Mouse (Mus musculus) liver, embryonic 11.5 days (tissue): ENCODE results near the gene Kif1b. TPM values are rescaled to one million over a fixed set of nuclear protein-coding genes. Genes with fewer than 3 reads are reported as not detected.
"Not testable (repeated sequence)": the region's sequence is repeated elsewhere in the genome, so short reads cannot be mapped to it uniquely, and the experiment has no call there.

ENCODE experiments used
- ATAC-seq: fragments of 200-750 bp; cut with Nextera tagmentation; replicated peaks from 2 replicates; pipeline ENCODE4 v1.8.0; 2017; ENCODE audit warnings: moderate number of reproducible peaks, mild to moderate bottlenecking, moderate TSS enrichment, moderate library complexity; ENCODE audit not compliant: low FRiP score
- DNase-seq: peaks from one replicate; pipeline ENCODE4 v3.0.0-alpha.2; 2017; ENCODE audit warnings: low spot score
- H3K27ac ChIP-seq: fragments of 300-500 bp; sonication (generic); 2 replicates; pipeline ENCODE4 v1.5.1; 2014; ENCODE audit warnings: mild to moderate bottlenecking, low read depth, low read length, control low read depth
- H3K27me3 ChIP-seq: fragments of 300-500 bp; sonication (generic); replicated peaks from 2 replicates; pipeline ENCODE4 v1.6.1; 2014; ENCODE audit warnings: low read length, mixed read lengths; ENCODE audit not compliant: control insufficient read depth, insufficient read depth
- H3K36me3 ChIP-seq: fragments of 300-500 bp; sonication (generic); 2 replicates; pipeline ENCODE4 v1.6.1; 2014; ENCODE audit warnings: mild to moderate bottlenecking, low read length, moderate library complexity, mixed read lengths; ENCODE audit not compliant: control insufficient read depth, insufficient read depth
- H3K4me1 ChIP-seq: fragments of 300-500 bp; sonication (generic); replicated peaks from 2 replicates; pipeline ENCODE4 v1.6.1; 2014; ENCODE audit warnings: low read length, mixed read lengths; ENCODE audit not compliant: control insufficient read depth, insufficient read depth
- H3K4me2 ChIP-seq: fragments of 300-500 bp; sonication (generic); 2 replicates; pipeline ENCODE4 v1.6.1; 2014; ENCODE audit warnings: mild to moderate bottlenecking, control low read depth, moderate library complexity
- H3K4me3 ChIP-seq: fragments of 300-500 bp; sonication (generic); 2 replicates; pipeline ENCODE4 v1.5.1; 2014; ENCODE audit warnings: low read depth, low read length, control low read depth
- H3K9ac ChIP-seq: fragments of 300-500 bp; sonication (generic); 2 replicates; pipeline ENCODE4 v1.6.1; 2014; ENCODE audit warnings: low read depth, low read length, control low read depth
- H3K9me3 ChIP-seq: fragments of 300-500 bp; sonication (generic); 2 replicates; pipeline ENCODE4 v1.6.1; 2016; ENCODE audit warnings: low read length, inconsistent platforms, mixed read lengths; ENCODE audit not compliant: control insufficient read depth
- WGBS: fragments of 180-500 bp; shearing (Covaris S2); extraction: QIAGEN DNeasy Blood & Tissue Kit; methylation state at CpG from one replicate; pipeline ENCODE4 v1.1.7; 2014; 5-methylcytosine and 5-hydroxymethylcytosine counted together
- polyA plus RNA-seq: library from polyadenylated mRNA; unstranded; fragments of >200 nt; fragmentation: Nextera tagmentation; extraction: Ambion mirVana; gene quantifications from 2 replicates; pipeline ENCODE4 v1.2.1, GENCODE M21; 2014

Gene Kif1b
- polyA plus RNA-seq, 1 experiment from 2014 or later = 14.8 TPM

DNA sequence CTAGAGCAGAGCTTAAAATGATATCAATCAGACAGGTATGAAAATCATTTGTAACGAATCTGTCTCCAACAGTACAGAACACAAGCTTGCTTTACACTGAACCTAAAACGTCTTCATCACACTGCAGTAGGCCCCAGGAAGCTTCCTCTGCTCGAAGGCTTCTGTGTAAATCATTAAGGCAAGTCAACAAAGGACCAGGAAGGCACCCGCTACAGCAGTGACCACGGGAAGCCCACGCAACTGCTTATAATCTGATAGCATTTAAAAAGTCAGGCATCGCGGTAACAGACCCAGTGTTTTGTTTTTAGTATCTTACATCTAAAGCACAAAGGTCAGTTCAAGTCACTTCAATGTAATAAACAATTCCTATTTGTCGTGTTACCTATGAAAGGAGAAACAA is 73.6 kb downstream of the Kif1b start:
- Histone ChIP-seq H3K4me3 (no peak overlapping the region), H3K4me2 (no peak overlapping the region), H3K27ac (no peak overlapping the region), H3K4me1 (no peaks in the 10 kb centered on the region), H3K9ac (no peak overlapping the region), H3K9me3 (no peaks in the 10 kb centered on the region), H3K36me3 (0 out of 2 replicates have a peak, but pooled peaks cover 7% of the 10 kb centered on the region), H3K27me3 (no peaks in the 10 kb centered on the region)
- DNase-seq (no peak), ATAC-seq (no peak)
- WGBS = 57% methylated on average over 9 of the region's 9 CpGs

DNA sequence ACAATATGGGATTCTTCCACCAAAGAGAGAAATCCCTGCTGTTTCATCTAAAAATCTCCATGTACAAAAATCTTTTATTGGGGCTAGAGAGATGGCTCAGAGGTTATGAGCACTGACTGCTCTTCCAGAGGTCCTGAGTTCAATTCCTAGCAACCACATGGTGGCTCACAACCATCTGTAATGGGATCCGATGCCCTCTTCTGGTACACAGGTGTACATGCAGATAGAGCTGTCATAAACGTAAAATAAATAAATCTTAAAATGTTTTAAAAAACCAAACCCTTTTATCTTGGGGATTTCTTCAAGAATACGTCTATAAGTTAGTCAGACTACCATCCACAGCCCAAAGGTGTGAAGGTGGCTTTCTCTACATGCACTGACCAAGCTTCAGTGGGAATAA is 78.8 kb downstream of the Kif1b start:
- H3K4me2 ChIP-seq, H3K27me3 ChIP-seq, H3K27ac ChIP-seq, H3K9me3 ChIP-seq, DNase-seq, H3K4me1 ChIP-seq, H3K4me3 ChIP-seq, H3K9ac ChIP-seq, ATAC-seq: not testable (repeated sequence)
- peaks cover 11% of the 10 kb centered on the region; the same call in 1 of the 2 replicates for H3K36me3 ChIP-seq
- WGBS = 82% methylated on average over 3 of the region's 3 CpGs

GRCm38 (mm10) chr4:149228256-149228655 is 79.2 kb downstream of the Kif1b start:
- no peaks in the 10 kb centered on the region for H3K9me3 ChIP-seq
- 85% methylated on average over 3 of the region's 3 CpGs for WGBS
- H3K27me3 ChIP-seq = no peaks in the 10 kb centered on the region
- no peak overlapping the region for H3K27ac ChIP-seq
- no peak for DNase-seq
- H3K9ac ChIP-seq = no peak overlapping the region
- no peak for ATAC-seq
- no peak overlapping the region for H3K4me3 ChIP-seq
- H3K4me2 ChIP-seq = no peak overlapping the region
- peaks cover 11% of the 10 kb centered on the region; the same call in 1 of the 2 replicates for H3K36me3 ChIP-seq
- no peaks in the 10 kb centered on the region for H3K4me1 ChIP-seq

DNA sequence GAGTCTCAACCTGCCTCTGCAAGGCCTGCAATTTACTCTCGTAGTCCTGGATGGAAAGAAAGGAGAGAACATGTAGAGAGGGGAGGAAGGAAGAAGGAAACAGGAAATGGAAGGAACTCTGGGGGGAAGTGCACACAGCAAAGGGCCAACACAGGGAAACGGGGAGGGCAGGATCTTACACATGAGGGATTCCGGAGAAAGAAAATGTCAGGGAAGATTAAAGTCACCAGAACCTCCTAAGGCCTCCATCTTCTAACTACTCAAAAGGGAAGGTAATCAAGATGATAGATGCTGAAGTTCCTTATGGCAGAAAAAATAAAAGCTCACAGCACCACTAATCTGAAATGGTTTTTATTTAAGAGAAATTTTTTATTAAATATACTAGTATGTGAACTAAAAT is 81.2 kb downstream of the Kif1b start:
- peaks cover 16% of the 10 kb centered on the region for H3K36me3 ChIP-seq
- no peaks in the 10 kb centered on the region for H3K27me3 ChIP-seq
- 76% methylated on average over 3 of the region's 3 CpGs for WGBS
- ATAC-seq (no peak), DNase-seq (no peak)
- no peaks in the 10 kb centered on the region for H3K4me1 ChIP-seq
- H3K9me3 ChIP-seq = no peaks in the 10 kb centered on the region
- H3K4me3 ChIP-seq = no peak overlapping the region
- H3K9ac ChIP-seq = no peak overlapping the region
- no peak overlapping the region for H3K27ac ChIP-seq
- H3K4me2 ChIP-seq = no peak overlapping the region

GRCm38 (mm10) chr4:149223453-149223852 is 84.0 kb downstream of the Kif1b start:
- Histone ChIP-seq H3K27me3 (no peaks in the 10 kb centered on the region), H3K27ac (no peak overlapping the region), H3K36me3 (peaks cover 24% of the 10 kb centered on the region), H3K4me2 (no peak overlapping the region), H3K4me1 (no peaks in the 10 kb centered on the region), H3K9ac (no peak overlapping the region), H3K4me3 (no peak overlapping the region), H3K9me3 (no peaks in the 10 kb centered on the region)
- ATAC-seq (no peak), DNase-seq (no peak)
- 93% methylated on average over 3 of the region's 3 CpGs for WGBS

DNA sequence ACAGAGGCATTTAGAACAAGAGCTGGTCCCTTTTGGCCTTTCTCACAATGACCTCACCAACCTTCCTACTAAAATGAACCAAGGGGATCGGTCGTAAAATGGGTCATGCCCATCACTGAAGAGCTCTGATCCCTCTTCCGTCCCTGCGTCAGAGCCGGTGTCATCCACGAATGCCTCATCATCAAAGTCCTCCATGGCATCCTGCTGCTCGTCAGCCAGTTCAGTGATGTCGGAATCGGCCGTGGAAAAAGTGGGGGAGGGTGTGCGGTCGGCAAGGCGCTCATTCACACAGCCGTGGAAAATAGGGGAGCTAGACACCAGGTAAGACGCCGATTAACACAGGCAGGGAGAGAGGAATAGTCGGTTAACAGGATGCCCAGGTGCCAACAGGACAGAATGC is 87.0 kb downstream of the Kif1b start:
- DNase-seq = no peak
- Histone ChIP-seq H3K9me3 (no peaks in the 10 kb centered on the region), H3K9ac (no peak overlapping the region), H3K36me3 (peaks cover 20% of the 10 kb centered on the region), H3K27me3 (no peaks in the 10 kb centered on the region), H3K4me1 (no peaks in the 10 kb centered on the region), H3K27ac (no peak overlapping the region), H3K4me2 (no peak overlapping the region), H3K4me3 (no peak overlapping the region)
- ATAC-seq = no peak
- WGBS = 94% methylated on average over 17 of the region's 17 CpGs

- no peak overlapping the region for H3K4me2 ChIP-seq
- no peak overlapping the region for H3K9ac ChIP-seq
- no peak for ATAC-seq
- 82% methylated on average over 5 of the region's 5 CpGs for WGBS
- no peak overlapping the region for H3K4me3 ChIP-seq
- no peak overlapping the region for H3K27ac ChIP-seq
- H3K9me3 ChIP-seq = no peaks in the 10 kb centered on the region
- no peaks in the 10 kb centered on the region for H3K4me1 ChIP-seq
- peaks cover 20% of the 10 kb centered on the region for H3K36me3 ChIP-seq
- DNase-seq = no peak
- H3K27me3 ChIP-seq = no peaks in the 10 kb centered on the region
These were observed 87.4 kb downstream of the Kif1b start for GRCm38 (mm10) chr4:149220042-149220473.

DNA sequence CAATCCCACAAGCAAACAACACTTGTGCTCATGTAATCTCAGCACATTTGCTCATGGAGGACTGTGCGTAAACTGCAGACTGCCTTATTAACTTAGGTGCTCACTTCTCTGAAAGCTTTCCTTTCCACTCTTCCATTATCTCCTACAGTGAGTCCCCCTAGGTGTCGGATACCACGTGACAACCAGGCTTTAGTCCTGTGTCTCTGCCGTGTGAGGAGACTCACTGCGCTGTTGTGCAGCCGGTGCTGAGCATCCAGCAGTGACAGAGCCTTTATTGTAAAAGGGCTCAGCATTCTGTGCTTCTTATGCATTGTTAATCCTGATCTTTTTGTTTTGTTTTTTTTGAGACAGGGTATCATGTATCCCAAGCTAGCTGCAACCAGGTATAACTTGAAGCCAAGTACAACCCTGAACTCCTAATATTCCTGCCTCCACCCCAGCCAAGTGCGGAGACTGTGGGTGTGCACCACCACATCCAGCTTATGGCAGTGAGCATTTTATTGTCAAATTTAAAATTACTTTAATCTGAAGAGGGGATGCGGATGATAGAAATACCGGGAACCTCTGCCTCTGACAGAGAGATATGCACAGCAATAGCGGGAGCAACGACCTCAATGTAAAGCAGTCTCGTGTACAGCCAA is 88.0 kb downstream of the Kif1b start:
- no peak for DNase-seq
- Histone ChIP-seq H3K4me1 (no peaks in the 10 kb centered on the region), H3K4me2 (no peak overlapping the region), H3K36me3 (peaks cover 20% of the 10 kb centered on the region), H3K9ac (no peak overlapping the region), H3K27ac (no peak overlapping the region), H3K27me3 (no peaks in the 10 kb centered on the region), H3K4me3 (no peak overlapping the region), H3K9me3 (no peaks in the 10 kb centered on the region)
- 90% methylated on average over 12 of the region's 12 CpGs for WGBS
- ATAC-seq = no peak

DNA sequence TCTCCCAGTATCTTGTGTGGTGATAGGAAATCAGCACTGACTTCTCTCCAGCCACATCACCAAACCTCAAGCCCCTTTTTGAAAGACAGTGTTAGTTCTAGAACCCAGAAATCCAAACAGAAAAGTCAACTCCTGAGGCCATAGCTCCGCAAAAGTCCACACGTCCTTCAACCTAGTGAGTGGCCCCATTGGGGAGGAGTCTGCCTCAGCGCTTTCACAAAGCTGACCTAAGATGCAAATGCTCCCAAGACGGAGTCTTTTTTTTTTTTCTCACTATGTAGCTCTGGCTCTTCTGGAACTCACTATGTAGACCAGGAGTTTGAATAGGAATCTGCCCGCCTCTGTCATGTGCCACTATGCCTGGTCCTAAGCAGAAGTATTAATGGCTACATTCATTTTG is 89.0 kb downstream of the Kif1b start:
- H3K27me3 ChIP-seq = no peaks in the 10 kb centered on the region
- H3K9ac ChIP-seq = no peak overlapping the region
- ATAC-seq (no peak), DNase-seq (no peak)
- no peaks in the 10 kb centered on the region for H3K9me3 ChIP-seq
- H3K36me3 ChIP-seq = peaks cover 16% of the 10 kb centered on the region
- 87% methylated on average over 5 of the region's 5 CpGs for WGBS
- no peak overlapping the region for H3K4me3 ChIP-seq
- no peak overlapping the region for H3K4me2 ChIP-seq
- H3K27ac ChIP-seq = no peak overlapping the region
- no peaks in the 10 kb centered on the region for H3K4me1 ChIP-seq
